Mouse (Mus musculus): ENCODE data around the gene Trappc13. TPM values are rescaled to one million over a fixed set of nuclear protein-coding genes. Genes with fewer than 3 reads are reported as not detected.
A peak's percentile ranks its signal among the peaks of the same experiment; 100 is the strongest.

The Trappc13 gene
- polyA plus RNA-seq, 2 experiments, result 7.3 to 22.0 TPM

- no peaks in the 10 kb centered on the region for H3K4me1 ChIP-seq (replicated peaks; ENCODE audit: control insufficient read depth in 2 of 2, insufficient read depth in 2 of 2, low read length in 1 of 2)
- H3K4me3 ChIP-seq (ENCODE audit: insufficient read depth in 1 of 2, low read depth in 2 of 2, low read length in 2 of 2), result no peak overlapping the region
- H3K9me3 ChIP-seq (ENCODE audit: control insufficient read depth, low read length), result no peaks in the 10 kb centered on the region
- no peaks in the 10 kb centered on the region for H3K27me3 ChIP-seq (ENCODE audit: control insufficient read depth, insufficient read depth, low read length)
- H3K36me3 ChIP-seq (replicated peaks; ENCODE audit: control insufficient read depth, insufficient read depth, low read depth), result no peaks in the 10 kb centered on the region
- ATAC-seq (ENCODE audit: insufficient read depth) (no peak), DNase-seq (ENCODE audit: low read depth in 3 of 3, low spot score in 3 of 3) (no peak)
- 69% methylated on average over 17 of the region's 17 CpGs for WGBS (ENCODE audit: insufficient replicate concordance)
- TF ChIP-seq EP300 (IDR thresholded peaks at IDR 0.05; ENCODE audit: low read depth), result no peak
- no peak for TF ChIP-seq CTCF (IDR thresholded peaks at IDR 0.05; ENCODE audit: low read depth)
- H3K9ac ChIP-seq (replicated peaks), result no peak overlapping the region
- H3K27ac ChIP-seq, result no peak overlapping the region
- no peak overlapping the region for H3K4me2 ChIP-seq (ENCODE audit: low read depth)
These were observed 56.0 kb downstream of the Trappc13 start for GRCm38 (mm10) chr13:104122078-104122840.

DNA sequence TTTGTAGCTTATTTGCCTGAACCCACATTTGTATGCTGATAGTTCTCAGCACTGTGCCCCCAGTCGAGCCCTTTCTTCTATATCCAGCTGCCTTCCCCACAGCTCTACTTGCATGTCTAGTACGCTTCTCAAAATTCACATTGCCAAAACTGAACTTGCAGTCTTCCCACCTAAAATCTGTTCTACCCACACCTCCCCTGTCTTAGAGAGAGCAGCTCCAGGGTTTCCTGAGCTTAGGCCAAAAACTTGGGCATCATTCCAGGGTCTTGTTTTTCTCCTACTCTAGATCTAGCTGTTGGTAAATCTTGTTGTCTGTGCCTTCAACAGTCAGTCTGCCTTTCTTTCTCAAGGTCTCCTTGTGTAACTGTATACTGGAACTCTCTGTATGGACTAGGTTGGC lies 63.4 kb downstream of the Trappc13 start:
- Histone ChIP-seq H3K9me3 (ENCODE audit: control insufficient read depth, low read length) (no peaks in the 10 kb centered on the region), H3K27me3 (ENCODE audit: control insufficient read depth, insufficient read depth, low read length) (peaks cover 11% of the 10 kb centered on the region), H3K4me3 (ENCODE audit: insufficient read depth in 1 of 2, low read depth in 2 of 2, low read length in 2 of 2) (no peak overlapping the region), H3K27ac (no peak overlapping the region), H3K4me1 (replicated peaks; ENCODE audit: control insufficient read depth in 2 of 2, insufficient read depth in 2 of 2, low read length in 1 of 2) (no peaks in the 10 kb centered on the region; a peak in 1 of 4 replicates), H3K9ac (replicated peaks) (no peak overlapping the region), H3K4me2 (ENCODE audit: low read depth) (no peak overlapping the region), H3K36me3 (replicated peaks; ENCODE audit: control insufficient read depth, insufficient read depth, low read depth) (no peaks in the 10 kb centered on the region)
- DNase-seq (ENCODE audit: low read depth in 3 of 3, low spot score in 3 of 3), result no peak
- no peak for ATAC-seq (ENCODE audit: insufficient read depth)
- 66% methylated on average over 2 of the region's 2 CpGs for WGBS (ENCODE audit: insufficient replicate concordance)
- TF ChIP-seq CTCF (IDR thresholded peaks at IDR 0.05; ENCODE audit: low read depth), result no peak
- TF ChIP-seq EP300 (IDR thresholded peaks at IDR 0.05; ENCODE audit: low read depth), result no peak

GRCm38 (mm10) chr13:104113782-104114181 lies 64.5 kb downstream of the Trappc13 start:
- Histone ChIP-seq H3K4me2 (ENCODE audit: low read depth) (no peak overlapping the region), H3K36me3 (replicated peaks; ENCODE audit: control insufficient read depth, insufficient read depth, low read depth) (no peaks in the 10 kb centered on the region), H3K27me3 (ENCODE audit: control insufficient read depth, insufficient read depth, low read length) (peaks cover 14% of the 10 kb centered on the region), H3K4me1 (replicated peaks; ENCODE audit: control insufficient read depth in 2 of 2, insufficient read depth in 2 of 2, low read length in 1 of 2) (peaks cover 3 to 4% of the 10 kb centered on the region in 2 experiments; a peak in 2 of 4 replicates), H3K9ac (replicated peaks) (no peak overlapping the region), H3K4me3 (ENCODE audit: insufficient read depth in 1 of 2, low read depth in 2 of 2, low read length in 2 of 2) (no peak overlapping the region), H3K9me3 (ENCODE audit: control insufficient read depth, low read length) (no peaks in the 10 kb centered on the region), H3K27ac (no peak overlapping the region)
- ATAC-seq (ENCODE audit: insufficient read depth), result no peak
- 91% methylated on average over 4 of the region's 4 CpGs for WGBS (ENCODE audit: insufficient replicate concordance)
- no peak for TF ChIP-seq EP300 (IDR thresholded peaks at IDR 0.05; ENCODE audit: low read depth)
- no peak for TF ChIP-seq CTCF (IDR thresholded peaks at IDR 0.05; ENCODE audit: low read depth)
- DNase-seq (ENCODE audit: low read depth in 3 of 3, low spot score in 3 of 3), result no peak

DNA sequence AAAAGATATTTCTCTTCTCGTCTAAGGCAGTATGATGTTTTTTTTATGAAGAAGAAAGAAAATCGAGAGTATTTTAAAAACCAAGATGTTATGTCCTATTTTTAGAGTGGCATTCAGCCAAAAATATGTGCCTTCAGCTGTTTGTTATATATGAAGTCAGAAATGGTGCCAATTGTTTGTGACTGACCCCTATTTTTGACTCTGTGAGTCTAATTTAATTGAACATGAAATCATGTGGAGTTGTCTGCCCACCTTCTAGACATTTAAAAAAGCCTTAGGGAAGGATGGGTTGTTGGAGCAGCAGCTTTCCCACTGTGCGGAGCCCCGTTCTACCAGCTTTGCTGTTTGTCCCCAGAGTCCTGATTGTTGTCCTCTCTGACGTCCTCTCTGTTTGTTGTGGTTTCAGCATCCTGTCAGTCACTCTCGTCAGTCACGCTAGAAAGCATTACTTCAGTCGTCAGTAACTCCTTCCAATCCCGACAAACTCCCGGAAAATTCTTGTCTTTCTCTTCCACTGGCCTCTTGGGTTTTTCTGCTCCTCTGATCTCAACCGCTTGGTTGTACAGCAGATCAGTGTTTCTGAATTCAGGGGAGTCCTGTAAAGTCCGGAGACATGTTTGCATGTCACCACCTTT lies 65.9 kb downstream of the Trappc13 start:
- TF ChIP-seq CTCF (IDR thresholded peaks at IDR 0.05; ENCODE audit: low read depth), result no peak
- TF ChIP-seq EP300 (IDR thresholded peaks at IDR 0.05; ENCODE audit: low read depth), result no peak
- DNase-seq (ENCODE audit: low read depth in 3 of 3, low spot score in 3 of 3) (no peak), ATAC-seq (ENCODE audit: insufficient read depth) (no peak)
- Histone ChIP-seq H3K27ac (no peak overlapping the region), H3K4me1 (replicated peaks; ENCODE audit: control insufficient read depth in 2 of 2, insufficient read depth in 2 of 2, low read length in 1 of 2) (peaks cover 4 to 7% of the 10 kb centered on the region in 2 experiments; a peak in 3 of 4 replicates), H3K27me3 (ENCODE audit: control insufficient read depth, insufficient read depth, low read length) (peaks cover 14% of the 10 kb centered on the region), H3K4me2 (ENCODE audit: low read depth) (no peak overlapping the region), H3K4me3 (ENCODE audit: insufficient read depth in 1 of 2, low read depth in 2 of 2, low read length in 2 of 2) (no peak overlapping the region), H3K9me3 (ENCODE audit: control insufficient read depth, low read length) (no peaks in the 10 kb centered on the region), H3K9ac (replicated peaks) (no peak overlapping the region), H3K36me3 (replicated peaks; ENCODE audit: control insufficient read depth, insufficient read depth, low read depth) (no peaks in the 10 kb centered on the region)
- WGBS (ENCODE audit: insufficient replicate concordance), result 43% methylated on average over 12 of the region's 12 CpGs

- H3K27ac ChIP-seq, result no peak overlapping the region
- ATAC-seq (ENCODE audit: insufficient read depth), result no peak
- no peaks in the 10 kb centered on the region for H3K36me3 ChIP-seq (replicated peaks; ENCODE audit: control insufficient read depth, insufficient read depth, low read depth)
- DNase-seq (ENCODE audit: low read depth in 3 of 3, low spot score in 3 of 3), result no peak
- peaks cover 14% of the 10 kb centered on the region for H3K27me3 ChIP-seq (ENCODE audit: control insufficient read depth, insufficient read depth, low read length)
- no peaks in the 10 kb centered on the region for H3K9me3 ChIP-seq (ENCODE audit: control insufficient read depth, low read length)
- H3K4me3 ChIP-seq (ENCODE audit: insufficient read depth in 1 of 2, low read depth in 2 of 2, low read length in 2 of 2), result peak overlapping the region in 1 of 2 experiments; percentile 66; a peak in 2 of 4 replicates
- peak overlapping the region; percentile 88 for H3K4me2 ChIP-seq (ENCODE audit: low read depth)
- H3K9ac ChIP-seq (replicated peaks), result no peak overlapping the region
- H3K4me1 ChIP-seq (replicated peaks; ENCODE audit: control insufficient read depth in 2 of 2, insufficient read depth in 2 of 2, low read length in 1 of 2), result peaks cover 4 to 7% of the 10 kb centered on the region in 2 experiments; a peak in 3 of 4 replicates
- WGBS (ENCODE audit: insufficient replicate concordance), result 47% methylated on average over 7 of the region's 7 CpGs
- TF ChIP-seq CTCF (IDR thresholded peaks at IDR 0.05; ENCODE audit: low read depth) (no peak), EP300 (IDR thresholded peaks at IDR 0.05; ENCODE audit: low read depth) (no peak)
These were observed 67.7 kb downstream of the Trappc13 start for GRCm38 (mm10) chr13:104110526-104110925.
